Mouse (Mus musculus) bone marrow, adult 2 months (tissue): ENCODE measurements around the gene Malsu1.

Experiments
- CTCF ChIP-seq: fragments of 200-500 bp; IDR thresholded peaks from 2 replicates; pipeline ENCODE4 v1.5.1; 2011; ENCODE audit warnings: low read length, control low read depth; ENCODE audit not compliant: control insufficient read depth, insufficient read depth
- POLR2A ChIP-seq: fragments of 200-500 bp; IDR thresholded peaks from 2 replicates; pipeline ENCODE4 v1.6.1; 2011; ENCODE audit warnings: low read depth, mild to moderate bottlenecking, control low read depth, low read length, borderline replicate concordance; ENCODE audit not compliant: control insufficient read depth

- TF ChIP-seq POLR2A (no peak), CTCF (no peak)
Observed at GRCm38 (mm10) chr6:49077894-49078293, 4.3 kb downstream of the Malsu1 start.
